Mouse (Mus musculus) small intestine, adult 2 months (tissue): ENCODE measurements around the gene Ccdc153.

ENCODE experiments used
- CTCF ChIP-seq: fragments of 200-500 bp; IDR thresholded peaks from 2 replicates; pipeline ENCODE4 v1.5.1; 2012; ENCODE audit warnings: low read depth, mild to moderate bottlenecking, control low read depth, inconsistent platforms, low read length, moderate library complexity, mixed read lengths; ENCODE audit not compliant: insufficient replicate concordance, insufficient read length; ENCODE audit errors: extremely low read depth
- POLR2A ChIP-seq: fragments of 200-500 bp; IDR thresholded peaks from 2 replicates; pipeline ENCODE4 v1.6.1; 2012; ENCODE audit warnings: low read depth, mild to moderate bottlenecking, control low read depth, inconsistent platforms, low read length, moderate library complexity

DNA sequence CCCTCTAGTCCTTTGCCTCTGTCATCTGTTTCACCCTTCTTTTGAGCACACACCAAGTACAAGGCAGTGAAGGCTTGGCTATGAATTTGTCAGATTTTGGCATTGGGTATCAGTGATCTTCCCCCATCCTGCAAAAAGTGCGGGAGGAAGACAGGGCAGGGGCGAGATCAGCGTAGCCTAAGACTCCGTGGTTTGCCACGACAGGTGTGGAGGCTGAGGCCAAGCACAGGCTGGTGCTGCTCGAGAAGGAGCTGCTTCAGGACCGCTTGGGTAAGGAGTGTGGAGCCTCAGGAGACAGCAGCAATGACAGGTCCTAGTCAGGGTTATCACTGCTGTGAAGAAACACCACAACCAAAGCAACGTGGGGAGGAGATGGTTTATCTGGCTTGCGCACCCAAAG lies 942 bp downstream of the Ccdc153 start:
- TF ChIP-seq POLR2A = no peak
- TF ChIP-seq CTCF = no peak
